Mouse (Mus musculus) lung, postnatal 0 days (tissue): ENCODE measurements around the gene Iba57.

Experiments
- CTCF ChIP-seq: IDR thresholded peaks from 2 replicates; pipeline ENCODE4 v1.5.1; 2016; ENCODE audit warnings: antibody characterized with exemption, mild to moderate bottlenecking
- EP300 ChIP-seq: IDR thresholded peaks from 2 replicates; pipeline ENCODE4 v1.6.1; 2016; ENCODE audit warnings: antibody characterized with exemption, mild to moderate bottlenecking, control low read depth

GRCm38 (mm10) chr11:59164384-59164783, 845 bp upstream of the Iba57 start:
- TF ChIP-seq CTCF (no peak), EP300 (no peak)
